Mouse (Mus musculus): ENCODE results near the gene Gucy2c. TPM values are rescaled to one million over a fixed set of nuclear protein-coding genes. Genes with fewer than 3 reads are reported as not detected.

Gene Gucy2c
- polyA plus RNA-seq, 1 experiment, result not detected

DNA sequence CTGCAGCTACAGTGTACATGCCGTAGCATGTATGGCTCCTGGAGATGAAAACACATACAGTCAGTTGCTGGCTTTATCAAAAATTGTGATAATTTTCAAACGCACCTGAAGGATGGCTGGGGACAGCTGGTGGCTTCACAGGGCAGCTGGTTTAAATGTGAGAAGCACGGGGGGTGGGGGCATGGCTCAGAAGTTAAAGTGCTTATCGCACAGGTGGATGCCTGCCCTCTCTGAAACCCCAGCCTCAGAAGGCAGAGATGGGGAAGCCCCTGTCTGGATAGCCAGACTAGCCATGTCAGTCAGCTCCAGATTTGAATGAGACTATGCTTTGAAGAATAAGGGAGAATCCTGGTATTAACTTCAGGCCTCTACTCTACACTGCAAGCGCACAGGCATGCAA, 80.4 kb downstream of the Gucy2c start:
- 92% methylated on average over 5 of the region's 5 CpGs for WGBS
- Histone ChIP-seq H3K4me1 (ENCODE audit: control insufficient read depth, insufficient read depth, low read length) (no peaks in the 10 kb centered on the region), H3K27ac (ENCODE audit: insufficient read depth, low read depth, low read length) (no peak overlapping the region), H3K4me3 (ENCODE audit: insufficient read depth, low read depth, low read length) (no peak overlapping the region)
- TF ChIP-seq CTCF (IDR thresholded peaks at IDR 0.05; ENCODE audit: insufficient read depth, low read depth, low read length), result no peak
- no peak for TF ChIP-seq POLR2A (IDR thresholded peaks at IDR 0.05; ENCODE audit: insufficient read depth, low read depth, low read length)

DNA sequence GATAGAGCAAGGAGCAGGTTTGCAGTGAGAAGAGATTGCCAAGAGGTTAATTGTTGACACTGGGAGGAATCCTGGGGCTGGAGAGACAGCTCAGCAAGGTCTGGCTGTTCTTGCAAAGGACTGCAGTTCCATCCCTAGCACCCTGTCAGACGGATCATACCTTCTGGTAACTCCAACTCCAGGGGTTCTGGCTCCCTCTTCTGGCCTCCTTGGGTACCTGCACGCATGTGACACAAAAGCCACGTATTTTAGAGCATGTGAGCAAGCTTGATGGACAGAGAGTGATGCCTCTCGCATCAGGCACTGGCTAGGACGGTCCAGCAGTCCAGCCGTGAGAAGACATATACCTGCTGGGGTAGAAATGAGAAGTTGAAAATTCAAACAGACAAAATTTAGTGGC, 90.3 kb downstream of the Gucy2c start:
- no peaks in the 10 kb centered on the region for H3K4me1 ChIP-seq (ENCODE audit: control insufficient read depth, insufficient read depth, low read length)
- no peak overlapping the region for H3K27ac ChIP-seq (ENCODE audit: insufficient read depth, low read depth, low read length)
- TF ChIP-seq POLR2A (IDR thresholded peaks at IDR 0.05; ENCODE audit: insufficient read depth, low read depth, low read length) (no peak), CTCF (IDR thresholded peaks at IDR 0.05; ENCODE audit: insufficient read depth, low read depth, low read length) (no peak)
- WGBS, result 90% methylated on average over 6 of the region's 6 CpGs
- no peak overlapping the region for H3K4me3 ChIP-seq (ENCODE audit: insufficient read depth, low read depth, low read length)

DNA sequence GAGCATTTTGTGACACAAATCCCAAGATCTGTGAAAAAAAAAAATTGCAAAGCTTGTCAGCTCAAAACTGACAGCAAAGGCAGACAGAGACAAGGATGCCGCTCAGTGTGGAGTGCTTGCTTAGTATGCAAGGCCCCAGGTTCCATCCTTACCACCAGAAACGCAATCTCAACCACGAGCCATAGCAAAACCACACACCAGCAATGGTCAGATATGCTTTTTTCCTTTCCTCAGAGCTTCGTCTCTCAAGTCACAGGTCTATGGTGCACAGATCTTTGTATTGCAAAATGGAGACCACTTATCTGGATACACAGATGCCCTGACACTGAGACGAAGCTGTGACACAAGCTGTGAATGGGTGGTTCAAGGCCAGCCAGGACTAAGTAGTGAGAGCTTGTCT, 91.0 kb downstream of the Gucy2c start:
- WGBS, result 84% methylated on average over 5 of the region's 5 CpGs
- Histone ChIP-seq H3K27ac (ENCODE audit: insufficient read depth, low read depth, low read length) (no peak overlapping the region), H3K4me3 (ENCODE audit: insufficient read depth, low read depth, low read length) (no peak overlapping the region), H3K4me1 (ENCODE audit: control insufficient read depth, insufficient read depth, low read length) (no peaks in the 10 kb centered on the region)
- TF ChIP-seq CTCF (IDR thresholded peaks at IDR 0.05; ENCODE audit: insufficient read depth, low read depth, low read length) (no peak), POLR2A (IDR thresholded peaks at IDR 0.05; ENCODE audit: insufficient read depth, low read depth, low read length) (no peak)

DNA sequence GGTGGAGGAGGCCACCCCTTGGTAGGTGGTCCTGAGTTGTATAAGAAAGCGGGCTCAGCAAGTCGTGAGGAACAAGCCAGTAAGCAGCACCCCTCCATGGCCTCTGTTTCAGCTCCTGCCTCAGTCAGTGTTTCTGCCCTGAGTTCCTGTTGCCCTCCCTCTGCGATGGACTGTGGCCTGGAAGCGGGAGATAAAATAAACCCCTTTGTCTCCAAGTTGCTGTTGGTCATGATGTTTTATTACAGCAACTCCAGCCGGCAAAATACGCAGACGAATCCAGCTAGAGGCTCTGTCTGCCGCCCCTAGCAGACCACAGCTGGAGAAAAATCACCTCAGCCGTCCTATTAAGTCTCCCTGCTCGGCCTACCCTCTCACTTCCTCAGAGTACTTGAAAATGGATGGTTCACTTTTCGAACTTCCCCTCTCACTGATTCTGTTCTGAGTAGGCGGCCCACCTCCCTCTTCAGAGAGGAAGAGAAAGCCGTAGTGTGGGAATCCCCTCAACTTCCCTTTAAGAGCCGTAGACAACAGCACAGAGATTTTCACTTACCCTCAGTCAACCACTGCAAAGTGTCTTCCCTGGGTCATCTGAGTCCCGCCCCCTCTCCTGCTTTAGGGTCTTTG, 91.7 kb downstream of the Gucy2c start:
- WGBS, result 77% methylated on average over 15 of the region's 15 CpGs
- TF ChIP-seq POLR2A (IDR thresholded peaks at IDR 0.05; ENCODE audit: insufficient read depth, low read depth, low read length), result no peak
- no peak for TF ChIP-seq CTCF (IDR thresholded peaks at IDR 0.05; ENCODE audit: insufficient read depth, low read depth, low read length)
- no peak overlapping the region for H3K4me3 ChIP-seq (ENCODE audit: insufficient read depth, low read depth, low read length)
- no peak overlapping the region for H3K27ac ChIP-seq (ENCODE audit: insufficient read depth, low read depth, low read length)
- H3K4me1 ChIP-seq (ENCODE audit: control insufficient read depth, insufficient read depth, low read length), result no peaks in the 10 kb centered on the region

DNA sequence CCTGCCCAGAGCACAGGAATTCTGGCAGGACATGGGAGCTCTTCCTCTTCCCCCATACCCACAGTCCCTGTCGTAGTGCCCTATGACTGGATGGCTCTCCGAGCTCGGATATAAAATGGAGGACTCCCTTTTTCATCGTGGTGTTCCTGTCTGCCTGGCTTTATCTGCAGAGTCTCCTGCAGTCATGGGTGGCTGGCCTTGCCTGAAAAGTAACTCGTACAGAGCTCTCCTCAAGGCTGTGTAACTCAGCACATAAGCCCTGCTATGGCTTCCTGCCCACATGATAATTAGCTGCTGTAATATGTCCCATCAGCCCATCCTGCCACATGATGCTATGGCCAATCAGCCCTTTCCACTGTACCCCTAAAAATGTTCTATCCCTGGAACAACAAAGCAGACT, 96.1 kb downstream of the Gucy2c start:
- TF ChIP-seq POLR2A (IDR thresholded peaks at IDR 0.05; ENCODE audit: insufficient read depth, low read depth, low read length) (no peak), CTCF (IDR thresholded peaks at IDR 0.05; ENCODE audit: insufficient read depth, low read depth, low read length) (no peak)
- Histone ChIP-seq H3K4me1 (ENCODE audit: control insufficient read depth, insufficient read depth, low read length) (no peaks in the 10 kb centered on the region), H3K27ac (ENCODE audit: insufficient read depth, low read depth, low read length) (no peak overlapping the region), H3K4me3 (ENCODE audit: insufficient read depth, low read depth, low read length) (no peak overlapping the region)
- WGBS, result 82% methylated on average over 5 of the region's 5 CpGs

DNA sequence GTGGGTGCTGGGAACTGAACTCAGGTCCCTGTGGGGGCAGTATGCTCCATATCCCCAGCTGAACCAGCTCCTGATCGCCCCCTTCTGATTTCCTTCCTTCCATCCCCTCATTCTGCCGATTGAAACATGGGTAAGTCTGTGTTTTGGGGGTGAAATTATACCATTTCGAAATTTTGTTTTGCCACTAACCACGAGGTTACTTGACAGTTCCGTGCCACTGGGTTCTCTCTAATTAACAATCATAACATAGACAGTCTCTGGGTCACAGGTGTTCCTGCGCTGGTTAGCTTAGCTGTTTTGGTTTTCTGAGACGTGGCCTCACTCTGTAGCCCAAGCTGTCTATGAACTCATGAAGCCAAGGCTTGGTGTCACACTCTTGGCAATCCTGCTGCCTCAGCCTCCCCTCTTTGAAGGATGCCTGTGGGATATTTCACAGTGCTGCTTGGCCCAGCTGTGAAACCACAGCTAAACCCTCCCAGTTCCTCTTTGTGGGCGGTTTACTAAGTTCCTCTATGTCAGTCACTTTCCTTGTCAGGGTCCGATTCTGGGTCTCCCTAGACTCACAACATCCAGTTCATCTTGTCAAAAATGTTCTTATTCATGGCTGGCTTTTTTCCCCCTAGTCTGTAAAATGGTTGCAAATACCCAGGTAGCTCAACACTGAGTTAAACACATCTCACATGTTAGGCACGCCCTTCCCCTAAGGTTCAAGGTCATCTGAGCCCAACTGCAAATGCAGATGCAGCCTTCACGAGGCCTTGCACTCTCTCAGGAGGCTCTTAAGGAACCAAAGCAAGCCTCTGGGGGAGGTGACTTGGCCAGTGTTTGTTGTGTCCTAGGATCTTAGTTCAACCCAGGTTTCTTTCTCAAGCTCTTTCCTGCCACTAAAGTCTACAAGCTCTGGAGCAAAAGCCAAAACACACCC, 97.9 kb downstream of the Gucy2c start:
- WGBS, result 85% methylated on average over 11 of the region's 11 CpGs
- H3K4me1 ChIP-seq (ENCODE audit: control insufficient read depth, insufficient read depth, low read length), result no peaks in the 10 kb centered on the region
- TF ChIP-seq CTCF (IDR thresholded peaks at IDR 0.05; ENCODE audit: insufficient read depth, low read depth, low read length) (no peak), POLR2A (IDR thresholded peaks at IDR 0.05; ENCODE audit: insufficient read depth, low read depth, low read length) (no peak)
- no peak overlapping the region for H3K27ac ChIP-seq (ENCODE audit: insufficient read depth, low read depth, low read length)
- no peak overlapping the region for H3K4me3 ChIP-seq (ENCODE audit: insufficient read depth, low read depth, low read length)

DNA sequence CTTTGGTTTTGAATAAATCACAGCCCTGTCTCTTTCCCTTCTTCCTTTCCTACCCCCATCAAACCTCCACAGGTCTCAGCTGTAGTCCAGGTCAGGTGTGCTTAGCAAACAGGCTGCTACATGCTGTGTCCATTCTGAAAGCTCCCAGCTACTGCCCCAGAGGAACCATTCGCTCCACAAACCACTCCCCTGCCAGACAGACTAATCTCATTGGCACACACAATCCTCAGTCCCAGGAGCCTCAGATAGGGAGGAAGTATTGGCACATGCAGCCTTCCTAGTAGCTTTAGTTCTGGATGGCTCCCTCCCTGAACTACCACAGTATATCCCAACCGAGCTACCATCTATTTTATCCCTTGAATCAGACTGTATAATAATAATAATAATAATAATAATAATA, 102.2 kb downstream of the Gucy2c start:
- Histone ChIP-seq H3K4me1 (ENCODE audit: control insufficient read depth, insufficient read depth, low read length) (no peaks in the 10 kb centered on the region), H3K4me3 (ENCODE audit: insufficient read depth, low read depth, low read length) (no peak overlapping the region), H3K27ac (ENCODE audit: insufficient read depth, low read depth, low read length) (no peak overlapping the region)
- 33% methylated on average over 2 of the region's 2 CpGs for WGBS
- TF ChIP-seq POLR2A (IDR thresholded peaks at IDR 0.05; ENCODE audit: insufficient read depth, low read depth, low read length) (no peak), CTCF (IDR thresholded peaks at IDR 0.05; ENCODE audit: insufficient read depth, low read depth, low read length) (no peak)

DNA sequence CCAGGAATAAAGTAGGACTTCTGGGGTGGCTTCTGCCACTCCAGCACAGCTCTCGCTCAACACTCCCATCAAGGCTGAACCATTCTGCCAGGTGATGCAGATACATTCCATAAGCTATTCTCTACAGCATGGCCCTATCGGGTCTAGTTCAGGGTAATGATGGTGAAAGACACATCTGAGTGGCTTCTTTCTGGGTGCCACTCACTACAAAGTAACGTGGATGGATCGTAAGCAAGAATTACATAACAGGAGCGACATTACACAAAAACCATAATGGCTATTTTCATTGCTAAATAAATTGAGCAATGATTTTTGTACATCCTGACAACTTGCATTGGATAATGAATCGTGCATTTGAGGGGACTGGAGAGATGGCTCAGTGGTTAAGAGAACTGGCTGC, 106.6 kb downstream of the Gucy2c start:
- WGBS, result 94% methylated on average over 6 of the region's 6 CpGs
- TF ChIP-seq POLR2A (IDR thresholded peaks at IDR 0.05; ENCODE audit: insufficient read depth, low read depth, low read length), result no peak
- Histone ChIP-seq H3K4me3 (ENCODE audit: insufficient read depth, low read depth, low read length) (no peak overlapping the region), H3K4me1 (ENCODE audit: control insufficient read depth, insufficient read depth, low read length) (peaks cover 4% of the 10 kb centered on the region), H3K27ac (ENCODE audit: insufficient read depth, low read depth, low read length) (no peak overlapping the region)

DNA sequence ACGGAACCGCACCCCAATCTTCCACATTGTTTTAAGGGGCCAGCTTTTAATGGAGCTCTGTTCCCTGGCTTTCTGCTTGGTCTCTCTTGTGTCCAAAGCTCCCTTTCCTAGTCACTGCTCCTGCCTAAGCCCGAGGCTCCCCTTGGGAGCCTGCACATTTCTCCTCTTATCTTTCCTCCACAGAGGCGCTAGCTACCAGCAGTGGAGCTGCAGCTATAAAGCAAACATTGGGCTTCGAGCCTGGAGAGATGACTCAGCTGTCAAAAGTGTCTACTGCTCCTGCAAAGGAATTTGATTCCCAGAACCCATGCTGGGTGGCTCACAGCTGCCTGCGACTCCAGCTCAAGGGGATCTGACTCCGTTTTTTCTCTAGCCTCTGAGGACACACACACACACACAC, 109.1 kb downstream of the Gucy2c start:
- TF ChIP-seq POLR2A (IDR thresholded peaks at IDR 0.05; ENCODE audit: insufficient read depth, low read depth, low read length) (no peak), CTCF (IDR thresholded peaks at IDR 0.05; ENCODE audit: insufficient read depth, low read depth, low read length) (no peak)
- Histone ChIP-seq H3K4me3 (ENCODE audit: insufficient read depth, low read depth, low read length) (no peak overlapping the region), H3K4me1 (ENCODE audit: control insufficient read depth, insufficient read depth, low read length) (peaks cover 7% of the 10 kb centered on the region), H3K27ac (ENCODE audit: insufficient read depth, low read depth, low read length) (no peak overlapping the region)
- WGBS, result 43% methylated on average over 7 of the region's 7 CpGs

All from olfactory bulb, adult 2 months (tissue).